Comparison of ENCODE assay signal across 12 mouse cellular contexts in genomic region chr11:119745333-119745732, GRCm38 (mm10).
DNase-seq lines count a peak whose midpoint lies in the region; ATAC-seq and TF ChIP-seq lines count a peak whose summit lies in the region.
"Had no signal": no experiment of that assay in that cellular context is flagged by ENCODE, and none has a peak within 500 bp of the region (broad histone marks: within the 10 kb centered on the region; RNA-seq: fewer than 3 reads in every experiment).

No protein-coding gene starts in this region.

- no peak overlapping the region for H3K4me3 ChIP-seq in forebrain, embryonic 14.5 days (ENCODE audit: low read depth, low read length)
- no peak overlapping the region for H3K4me3 ChIP-seq in forebrain, embryonic 11.5 days (ENCODE audit: low read depth, low read length)
- H3K4me3 ChIP-seq in forebrain, embryonic 15.5 days, result no peak overlapping the region
- no peak overlapping the region for H3K4me3 ChIP-seq in hindbrain, postnatal 0 days (ENCODE audit: low read length)
- H3K4me3 ChIP-seq in neural tube, embryonic 14.5 days (ENCODE audit: low read depth, low read length), result no peak overlapping the region
- H3K4me3 ChIP-seq: embryonic facial prominence, embryonic 12.5 days had no signal

- no peaks in the 10 kb centered on the region for H3K36me3 ChIP-seq in forebrain, embryonic 14.5 days (ENCODE audit: control insufficient read depth, insufficient read depth, low read length)
- no peaks in the 10 kb centered on the region for H3K36me3 ChIP-seq in forebrain, embryonic 11.5 days (ENCODE audit: control insufficient read depth, insufficient read depth, low read length)
- H3K36me3 ChIP-seq in forebrain, embryonic 15.5 days, result no peaks in the 10 kb centered on the region
- no peaks in the 10 kb centered on the region for H3K36me3 ChIP-seq in hindbrain, postnatal 0 days (ENCODE audit: insufficient read depth, low read length)
- H3K36me3 ChIP-seq in neural tube, embryonic 14.5 days (ENCODE audit: control insufficient read depth, insufficient read depth, low read length), result no peaks in the 10 kb centered on the region
- H3K36me3 ChIP-seq: embryonic facial prominence, embryonic 12.5 days had no signal

- no peak overlapping the region for H3K4me2 ChIP-seq in forebrain, embryonic 14.5 days (ENCODE audit: low read length)
- no peak overlapping the region for H3K4me2 ChIP-seq in forebrain, embryonic 11.5 days (ENCODE audit: low read depth, low read length, severe bottlenecking)
- no peak overlapping the region for H3K4me2 ChIP-seq in forebrain, embryonic 15.5 days (replicated peaks)
- no peak overlapping the region for H3K4me2 ChIP-seq in hindbrain, postnatal 0 days (ENCODE audit: low read depth, low read length)
- H3K4me2 ChIP-seq in neural tube, embryonic 14.5 days (ENCODE audit: low read depth, low read length), result no peak overlapping the region
- H3K4me2 ChIP-seq: embryonic facial prominence, embryonic 12.5 days had no signal

- intact Hi-C loops in gastrocnemius, postnatal 36 days (cut with DNase I), result no loop called here

- peak; percentile 63 for DNase-seq in forebrain, embryonic 14.5 days (ENCODE audit: low spot score)
- DNase-seq in forebrain, embryonic 11.5 days (ENCODE audit: low spot score), result no peak
- peak; percentile 59 for DNase-seq in hindbrain, postnatal 0 days (ENCODE audit: low spot score)
- DNase-seq in gastrocnemius, postnatal 36 days, result no peak
- no peak for DNase-seq in thymus, postnatal 4 days
- DNase-seq: adrenal gland, adult 2 months; heart, postnatal 10 days; lung, adult 18-20 months; lung, postnatal 4 days had no signal

- no peak overlapping the region; the same call in 1 of the 2 replicates for H3K9ac ChIP-seq in forebrain, embryonic 14.5 days (ENCODE audit: low read length)
- H3K9ac ChIP-seq in forebrain, embryonic 11.5 days (ENCODE audit: low read length), result no peak overlapping the region
- no peak overlapping the region for H3K9ac ChIP-seq in forebrain, embryonic 15.5 days (replicated peaks)
- no peak overlapping the region for H3K9ac ChIP-seq in hindbrain, postnatal 0 days (replicated peaks; ENCODE audit: low read length)
- no peak overlapping the region for H3K9ac ChIP-seq in neural tube, embryonic 14.5 days (replicated peaks; ENCODE audit: low read depth, low read length)
- H3K9ac ChIP-seq: embryonic facial prominence, embryonic 12.5 days had no signal

- 23% methylated on average over 7 of the region's 7 CpGs for WGBS in forebrain, embryonic 14.5 days
- WGBS in forebrain, embryonic 11.5 days, result 75% methylated on average over 7 of the region's 7 CpGs
- WGBS in forebrain, embryonic 15.5 days, result 30% methylated on average over 7 of the region's 7 CpGs
- 46% methylated on average over 7 of the region's 7 CpGs for WGBS in hindbrain, postnatal 0 days
- 38% methylated on average over 7 of the region's 7 CpGs for WGBS in neural tube, embryonic 14.5 days

- H3K27me3 ChIP-seq in forebrain, embryonic 14.5 days (replicated peaks; ENCODE audit: control insufficient read depth, insufficient read depth, low read length), result no peaks in the 10 kb centered on the region
- no peaks in the 10 kb centered on the region for H3K27me3 ChIP-seq in forebrain, embryonic 11.5 days (ENCODE audit: control insufficient read depth, insufficient read depth, low read length)
- H3K27me3 ChIP-seq in forebrain, embryonic 15.5 days, result no peaks in the 10 kb centered on the region
- no peaks in the 10 kb centered on the region for H3K27me3 ChIP-seq in hindbrain, postnatal 0 days (ENCODE audit: insufficient read depth, low read length)
- no peaks in the 10 kb centered on the region for H3K27me3 ChIP-seq in neural tube, embryonic 14.5 days (ENCODE audit: control insufficient read depth, insufficient read depth, low read length)
- H3K27me3 ChIP-seq: embryonic facial prominence, embryonic 12.5 days had no signal

- ATAC-seq in forebrain, embryonic 14.5 days, result no peak
- no peak for ATAC-seq in forebrain, embryonic 11.5 days (replicated peaks; ENCODE audit: low FRiP score)
- 0 out of 2 replicates have a peak, but pooled peaks have one; percentile 57 for ATAC-seq in forebrain, embryonic 15.5 days (replicated peaks)
- ATAC-seq in hindbrain, postnatal 0 days, result no peak
- ATAC-seq in neural tube, embryonic 14.5 days (ENCODE audit: low read depth), result peak; percentile 64; the same call in 1 of the 2 replicates

- H3K4me1 ChIP-seq in forebrain, embryonic 14.5 days (ENCODE audit: control insufficient read depth, insufficient read depth, low read length), result peaks cover 5% of the 10 kb centered on the region
- 0 out of 2 replicates have a peak, but pooled peaks cover 2% of the 10 kb centered on the region for H3K4me1 ChIP-seq in forebrain, embryonic 11.5 days (replicated peaks; ENCODE audit: control insufficient read depth, insufficient read depth, low read length)
- peaks cover 24% of the 10 kb centered on the region; the same call in 1 of the 2 replicates for H3K4me1 ChIP-seq in forebrain, embryonic 15.5 days
- H3K4me1 ChIP-seq in hindbrain, postnatal 0 days (ENCODE audit: insufficient read depth, low read length), result peaks cover 8% of the 10 kb centered on the region; the same call in 1 of the 2 replicates
- H3K4me1 ChIP-seq in neural tube, embryonic 14.5 days (ENCODE audit: control insufficient read depth, insufficient read depth, low read length), result peaks cover 45% of the 10 kb centered on the region

- no peak for TF ChIP-seq CTCF in hindbrain, postnatal 0 days (IDR thresholded peaks at IDR 0.05; ENCODE audit: low read depth)

- H3K9me3 ChIP-seq in forebrain, embryonic 14.5 days (replicated peaks; ENCODE audit: control insufficient read depth, low read length), result no peaks in the 10 kb centered on the region
- no peaks in the 10 kb centered on the region for H3K9me3 ChIP-seq in forebrain, embryonic 11.5 days (ENCODE audit: control insufficient read depth, low read length)
- no peaks in the 10 kb centered on the region for H3K9me3 ChIP-seq in forebrain, embryonic 15.5 days
- no peaks in the 10 kb centered on the region for H3K9me3 ChIP-seq in hindbrain, postnatal 0 days (ENCODE audit: low read length)
- no peaks in the 10 kb centered on the region for H3K9me3 ChIP-seq in neural tube, embryonic 14.5 days (ENCODE audit: control insufficient read depth, low read length)
- H3K9me3 ChIP-seq: embryonic facial prominence, embryonic 12.5 days had no signal

- peak overlapping the region; percentile 36; the same call in 1 of the 2 replicates for H3K27ac ChIP-seq in forebrain, embryonic 14.5 days (ENCODE audit: low read depth, low read length)
- no peak overlapping the region for H3K27ac ChIP-seq in forebrain, embryonic 11.5 days (ENCODE audit: low read depth, low read length)
- H3K27ac ChIP-seq in forebrain, embryonic 15.5 days (replicated peaks), result peak overlapping the region; percentile 29
- H3K27ac ChIP-seq in hindbrain, postnatal 0 days, result peak overlapping the region; percentile 26; the same call in 1 of the 2 replicates
- H3K27ac ChIP-seq in neural tube, embryonic 14.5 days (ENCODE audit: low read depth, low read length), result peak overlapping the region; percentile 52; the same call in 1 of the 2 replicates
- H3K27ac ChIP-seq: embryonic facial prominence, embryonic 12.5 days had no signal

Comparison
In these comparisons a context has a peak if more than half of its experiments do, and no peak if none do; other contexts are left out.
1. ATAC-seq: peak in forebrain, embryonic 15.5 days (single experiment) and neural tube, embryonic 14.5 days (single experiment); none in forebrain, embryonic 14.5 days (single experiment), forebrain, embryonic 11.5 days (single experiment) and hindbrain, postnatal 0 days (single experiment).
2. DNase-seq: peak in forebrain, embryonic 14.5 days (single experiment) and hindbrain, postnatal 0 days (single experiment); none in forebrain, embryonic 11.5 days (single experiment), gastrocnemius, postnatal 36 days (0 of 2) and thymus, postnatal 4 days (single experiment).